Comparison of ENCODE assay signal across 11 mouse cellular contexts in genomic region chr10:4111095-4111794, GRCm38 (mm10).
DNase-seq lines count a peak whose midpoint lies in the region; ATAC-seq and TF ChIP-seq lines count a peak whose summit lies in the region.
"Had no signal": no experiment of that assay in that cellular context is flagged by ENCODE, and none has a peak within 500 bp of the region (broad histone marks: within the 10 kb centered on the region; RNA-seq: fewer than 3 reads in every experiment).

No protein-coding gene starts in this region.

- no peak overlapping the region for H3K4me2 ChIP-seq in midbrain, postnatal 0 days (ENCODE audit: low read depth, low read length, poor library complexity, severe bottlenecking)
- H3K4me2 ChIP-seq in midbrain, embryonic 16.5 days (ENCODE audit: low read length) = no peak overlapping the region
- no peak overlapping the region for H3K4me2 ChIP-seq in heart, embryonic 13.5 days
- no peak overlapping the region for H3K4me2 ChIP-seq in liver, embryonic 12.5 days
- peak overlapping the region; percentile 35; the same call in 1 of the 2 replicates for H3K4me2 ChIP-seq in stomach, postnatal 0 days (replicated peaks; ENCODE audit: low read depth)
- H3K4me2 ChIP-seq: hindbrain, embryonic 15.5 days; neural tube, embryonic 13.5 days had no signal

- ATAC-seq in midbrain, postnatal 0 days (ENCODE audit: low FRiP score) = no peak
- no peak for ATAC-seq in midbrain, embryonic 16.5 days
- no peak for ATAC-seq in heart, embryonic 13.5 days (ENCODE audit: extremely low read depth, insufficient number of reproducible peaks, low FRiP score, low TSS enrichment)
- ATAC-seq in liver, embryonic 12.5 days = peak; percentile 44; the same call in 1 of the 2 replicates
- ATAC-seq in stomach, postnatal 0 days (ENCODE audit: low FRiP score, low TSS enrichment) = peak; percentile 69

- no peak overlapping the region for H3K27ac ChIP-seq in midbrain, postnatal 0 days (ENCODE audit: low read depth, low read length)
- no peak overlapping the region for H3K27ac ChIP-seq in midbrain, embryonic 16.5 days (ENCODE audit: low read length)
- peak overlapping the region; percentile 77 for H3K27ac ChIP-seq in heart, embryonic 13.5 days (replicated peaks)
- H3K27ac ChIP-seq in liver, embryonic 12.5 days = no peak overlapping the region
- H3K27ac ChIP-seq in stomach, postnatal 0 days (replicated peaks) = no peak overlapping the region
- H3K27ac ChIP-seq: neural tube, embryonic 13.5 days had no signal

- H3K4me1 ChIP-seq in midbrain, postnatal 0 days (ENCODE audit: insufficient read depth, low read length) = peaks cover 4% of the 10 kb centered on the region; the same call in 1 of the 2 replicates
- H3K4me1 ChIP-seq in midbrain, embryonic 16.5 days (ENCODE audit: control insufficient read depth, insufficient read depth, low read length) = peaks cover under 1% of the 10 kb centered on the region
- H3K4me1 ChIP-seq in heart, embryonic 13.5 days = peaks cover 58% of the 10 kb centered on the region
- H3K4me1 ChIP-seq in liver, embryonic 12.5 days = peaks cover 22% of the 10 kb centered on the region
- H3K4me1 ChIP-seq in stomach, postnatal 0 days (replicated peaks; ENCODE audit: control insufficient read depth, insufficient read depth) = no peaks in the 10 kb centered on the region; the same call in 1 of the 2 replicates

- H3K9me3 ChIP-seq in midbrain, postnatal 0 days (ENCODE audit: low read length) = no peaks in the 10 kb centered on the region
- H3K9me3 ChIP-seq in midbrain, embryonic 16.5 days (replicated peaks; ENCODE audit: control insufficient read depth, low read length, poor library complexity, severe bottlenecking) = no peaks in the 10 kb centered on the region
- H3K9me3 ChIP-seq in heart, embryonic 13.5 days = no peaks in the 10 kb centered on the region
- H3K9me3 ChIP-seq in liver, embryonic 12.5 days (replicated peaks) = no peaks in the 10 kb centered on the region
- H3K9me3 ChIP-seq in stomach, postnatal 0 days (ENCODE audit: control insufficient read depth, low read length) = no peaks in the 10 kb centered on the region
- H3K9me3 ChIP-seq: hindbrain, embryonic 15.5 days; neural tube, embryonic 13.5 days had no signal

- no peak overlapping the region for H3K4me3 ChIP-seq in midbrain, postnatal 0 days (ENCODE audit: low read depth, low read length)
- H3K4me3 ChIP-seq in midbrain, embryonic 16.5 days (ENCODE audit: low read depth, low read length) = no peak overlapping the region
- H3K4me3 ChIP-seq in heart, embryonic 13.5 days = no peak overlapping the region
- H3K4me3 ChIP-seq in liver, embryonic 12.5 days = no peak overlapping the region
- H3K4me3 ChIP-seq in stomach, postnatal 0 days (ENCODE audit: low read depth, low read length) = no peak overlapping the region
- H3K4me3 ChIP-seq: hindbrain, embryonic 15.5 days; neural tube, embryonic 13.5 days had no signal

- H3K9ac ChIP-seq in midbrain, postnatal 0 days (replicated peaks; ENCODE audit: low read length, poor library complexity, severe bottlenecking) = no peak overlapping the region
- no peak overlapping the region for H3K9ac ChIP-seq in midbrain, embryonic 16.5 days (ENCODE audit: low read depth, low read length)
- 0 out of 2 replicates have a peak overlapping the region, but pooled peaks have one; percentile 33 for H3K9ac ChIP-seq in heart, embryonic 13.5 days
- no peak overlapping the region for H3K9ac ChIP-seq in liver, embryonic 12.5 days
- H3K9ac ChIP-seq in stomach, postnatal 0 days (ENCODE audit: low read length) = no peak overlapping the region
- H3K9ac ChIP-seq: hindbrain, embryonic 15.5 days; neural tube, embryonic 13.5 days had no signal

- WGBS in midbrain, postnatal 0 days = 73% methylated on average over 19 of the region's 19 CpGs
- WGBS in midbrain, embryonic 16.5 days = 74% methylated on average over 19 of the region's 19 CpGs
- 70% methylated on average over 19 of the region's 19 CpGs for WGBS in heart, embryonic 13.5 days
- 77% methylated on average over 19 of the region's 19 CpGs for WGBS in liver, embryonic 12.5 days (ENCODE audit: insufficient replicate concordance)
- 34% methylated on average over 19 of the region's 19 CpGs for WGBS in stomach, postnatal 0 days

- no peaks in the 10 kb centered on the region for H3K36me3 ChIP-seq in midbrain, postnatal 0 days (ENCODE audit: insufficient read depth, low read length)
- H3K36me3 ChIP-seq in midbrain, embryonic 16.5 days (ENCODE audit: control insufficient read depth, insufficient read depth, low read length) = no peaks in the 10 kb centered on the region
- H3K36me3 ChIP-seq in heart, embryonic 13.5 days = 0 out of 2 replicates have a peak, but pooled peaks cover 5% of the 10 kb centered on the region
- H3K36me3 ChIP-seq in liver, embryonic 12.5 days = peaks cover 78% of the 10 kb centered on the region
- no peaks in the 10 kb centered on the region for H3K36me3 ChIP-seq in stomach, postnatal 0 days (ENCODE audit: control insufficient read depth, insufficient read depth, low read length)
- H3K36me3 ChIP-seq: hindbrain, embryonic 15.5 days; neural tube, embryonic 13.5 days had no signal

- no peak for TF ChIP-seq EP300 in stomach, postnatal 0 days (optimal IDR thresholded peaks at IDR 0.05)

- H3K27me3 ChIP-seq in midbrain, postnatal 0 days (ENCODE audit: insufficient read depth, low read length) = no peaks in the 10 kb centered on the region
- no peaks in the 10 kb centered on the region for H3K27me3 ChIP-seq in midbrain, embryonic 16.5 days (ENCODE audit: control insufficient read depth, insufficient read depth, low read depth, low read length)
- H3K27me3 ChIP-seq in heart, embryonic 13.5 days (replicated peaks) = no peaks in the 10 kb centered on the region
- H3K27me3 ChIP-seq in liver, embryonic 12.5 days (replicated peaks) = no peaks in the 10 kb centered on the region
- no peaks in the 10 kb centered on the region for H3K27me3 ChIP-seq in stomach, postnatal 0 days (ENCODE audit: control insufficient read depth, insufficient read depth, low read length)
- H3K27me3 ChIP-seq: hindbrain, embryonic 15.5 days; neural tube, embryonic 13.5 days had no signal

- TF ChIP-seq CTCF in midbrain, postnatal 0 days (IDR thresholded peaks at IDR 0.05) = peak; percentile 17; the same call in 1 of the 2 replicates
- 0 out of 2 replicates have a peak, but pooled peaks have one; percentile 23 for TF ChIP-seq CTCF in stomach, postnatal 0 days (IDR thresholded peaks at IDR 0.05; ENCODE audit: low read depth)

- DNase-seq in midbrain, postnatal 0 days (ENCODE audit: low spot score) = no peak
- peak; percentile 60 for DNase-seq in stomach, postnatal 0 days (ENCODE audit: low spot score)
- no peak for DNase-seq in embryo, embryonic 9.5 days (ENCODE audit: extremely low spot score)
- no peak for DNase-seq in thymus, postnatal 14 days
- DNase-seq in B cell, adult 2 months = no peak
- DNase-seq: cerebellum, adult 9-10 months had no signal

Comparison
In these comparisons a context has a peak if more than half of its experiments do, and no peak if none do; other contexts are left out.
1. ATAC-seq: peak in liver, embryonic 12.5 days (single experiment) and stomach, postnatal 0 days (single experiment); none in midbrain, postnatal 0 days (single experiment), midbrain, embryonic 16.5 days (single experiment) and heart, embryonic 13.5 days (single experiment).